Mouse (Mus musculus): Measurements from ENCODE around the gene Col8a1. TPM values are rescaled to one million over a fixed set of nuclear protein-coding genes. Genes with fewer than 3 reads are reported as not detected.

The Col8a1 gene
- 1 to 10 TPM; 1.6 to 1.8 TPM for total RNA-seq (2021)
- long read RNA-seq, experiment 1, result 0 reads
- long read RNA-seq, experiment 2, result 0 reads

DNA sequence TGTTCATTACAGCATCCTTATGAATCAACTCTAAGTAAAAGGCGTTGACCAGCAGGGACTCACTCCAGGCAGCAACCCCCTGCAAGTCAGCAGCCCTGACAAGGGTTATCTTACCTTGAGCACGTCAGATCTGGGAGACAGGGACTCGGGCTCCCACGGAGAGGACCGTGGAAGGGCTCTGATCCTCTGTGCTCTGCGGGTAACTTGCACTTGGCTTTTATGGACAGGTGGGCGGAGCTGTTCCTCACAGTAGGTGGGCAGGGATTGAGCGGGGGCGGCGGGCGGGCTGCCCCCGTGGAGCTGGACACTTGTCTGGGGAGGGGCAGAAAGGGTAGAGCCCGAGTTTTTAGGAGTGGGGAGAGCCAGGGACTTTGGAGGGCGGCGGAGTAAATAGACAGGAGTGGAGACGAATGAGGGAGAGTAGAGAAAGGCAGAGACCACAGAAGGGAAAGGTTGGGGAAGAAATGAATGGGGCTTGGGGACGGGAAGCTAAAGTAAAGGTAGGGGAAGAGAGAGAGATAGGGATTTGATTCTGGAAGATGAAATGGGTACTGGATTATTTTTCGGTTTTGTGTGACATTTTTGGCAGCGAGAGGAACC is at the start of gene Col8a1:
TSS of gene Col8a1 (minus strand) at position 212 of the 600 bp plus-strand sequence.
- DNase-seq (ENCODE audit: low spot score in 2 of 2), result peak; percentile 8 to 21

DNA sequence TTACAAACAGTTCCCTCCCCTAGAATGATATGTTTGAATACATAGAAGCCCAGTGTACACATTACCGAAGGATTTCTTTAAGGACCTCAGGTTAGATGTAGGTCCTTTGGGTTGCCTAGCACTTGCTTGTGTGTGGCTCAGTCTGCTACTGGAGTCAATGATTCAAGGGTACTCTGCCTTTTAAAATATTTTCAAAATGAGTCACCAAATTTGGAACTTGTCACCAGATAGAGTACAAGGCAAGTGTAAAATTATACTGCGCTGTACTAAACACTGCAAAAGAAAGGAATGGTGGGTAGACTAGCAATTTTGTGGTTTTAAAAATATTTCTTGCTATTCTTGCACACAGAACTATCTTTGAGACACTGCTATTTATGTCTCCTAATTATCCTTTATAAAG is 47.3 kb upstream of the Col8a1 start:
- no peak for DNase-seq (ENCODE audit: low spot score in 2 of 2)

DNA sequence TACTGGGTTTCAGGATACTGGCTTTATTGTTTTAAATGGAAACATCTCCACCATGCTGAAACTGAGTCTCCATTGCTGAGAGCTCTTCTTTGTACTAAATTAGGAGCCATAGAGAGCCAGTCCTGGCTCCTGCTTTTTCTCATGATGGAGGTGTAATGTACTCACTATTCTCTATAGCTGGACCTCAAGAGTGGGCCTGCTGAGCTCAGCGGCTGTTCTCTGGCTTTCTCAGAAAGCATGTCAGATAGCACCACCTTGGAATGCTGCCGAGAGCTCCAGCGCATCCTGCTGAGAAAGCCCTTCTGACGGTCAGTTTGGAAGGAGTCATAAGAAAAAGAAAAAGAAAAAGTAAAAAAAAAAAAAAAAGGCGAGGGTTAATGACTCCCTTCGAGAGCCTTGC is 41.8 kb upstream of the Col8a1 start:
- DNase-seq (ENCODE audit: low spot score in 2 of 2), result no peak

DNA sequence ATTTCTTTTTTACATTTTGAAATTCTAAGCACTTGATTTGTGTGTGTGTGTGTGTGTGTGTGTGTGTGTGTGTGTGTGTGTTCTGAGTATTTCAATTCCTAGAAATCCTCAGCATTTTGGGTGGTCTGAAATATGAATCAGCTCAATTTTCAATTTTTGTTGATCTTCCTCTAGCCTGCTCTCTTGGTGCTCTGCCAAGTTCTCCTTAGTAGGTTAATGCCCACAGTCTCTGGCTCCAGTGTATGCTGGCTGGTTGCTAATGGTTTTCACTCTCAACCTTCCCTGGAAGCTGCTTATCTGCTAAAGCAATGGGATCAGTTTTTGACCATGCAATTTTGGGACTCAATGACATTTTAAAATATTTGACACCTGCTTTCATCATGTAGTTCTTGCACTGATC is 24.5 kb upstream of the Col8a1 start:
- DNase-seq (ENCODE audit: low spot score in 2 of 2), result no peak

DNA sequence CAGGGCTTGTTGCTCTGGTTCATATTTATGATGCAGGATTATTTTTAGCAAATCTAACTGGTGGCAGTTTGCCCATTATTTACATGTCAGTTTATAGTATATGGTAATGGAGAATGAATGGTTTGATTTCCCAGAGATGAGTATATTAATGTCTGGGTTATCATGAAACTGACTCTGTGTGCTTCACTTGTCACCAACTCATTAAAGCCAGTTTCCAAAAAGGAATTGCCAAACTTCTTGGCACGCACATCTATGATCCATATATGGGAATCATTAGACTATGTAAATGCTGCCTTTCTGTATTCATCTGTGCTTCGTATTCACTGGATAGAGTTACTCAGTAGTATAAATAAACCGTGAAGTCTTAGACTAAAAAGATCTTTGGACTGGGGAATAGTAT is 11.1 kb upstream of the Col8a1 start:
- no peak for DNase-seq (ENCODE audit: low spot score in 2 of 2)

DNA sequence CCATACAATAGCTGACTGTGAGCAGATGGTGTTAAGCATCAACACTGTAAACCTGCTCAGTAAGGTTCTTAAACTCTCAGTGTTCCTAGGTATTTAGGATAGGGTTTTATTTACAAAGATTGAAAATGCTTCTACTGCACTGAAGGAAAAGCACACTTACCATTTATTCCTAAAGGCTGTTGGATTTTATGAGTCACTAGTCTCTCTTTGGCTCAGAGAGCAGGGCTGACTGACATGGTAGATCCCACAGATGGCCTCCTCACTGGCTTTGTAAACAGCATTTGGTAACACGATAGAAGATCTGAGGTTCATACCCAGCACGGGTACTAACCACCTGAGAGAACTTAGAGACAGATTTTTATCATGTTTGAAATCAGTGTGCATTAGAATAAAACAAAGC is 5.3 kb upstream of the Col8a1 start:
- no peak for DNase-seq (ENCODE audit: low spot score in 2 of 2)

DNA sequence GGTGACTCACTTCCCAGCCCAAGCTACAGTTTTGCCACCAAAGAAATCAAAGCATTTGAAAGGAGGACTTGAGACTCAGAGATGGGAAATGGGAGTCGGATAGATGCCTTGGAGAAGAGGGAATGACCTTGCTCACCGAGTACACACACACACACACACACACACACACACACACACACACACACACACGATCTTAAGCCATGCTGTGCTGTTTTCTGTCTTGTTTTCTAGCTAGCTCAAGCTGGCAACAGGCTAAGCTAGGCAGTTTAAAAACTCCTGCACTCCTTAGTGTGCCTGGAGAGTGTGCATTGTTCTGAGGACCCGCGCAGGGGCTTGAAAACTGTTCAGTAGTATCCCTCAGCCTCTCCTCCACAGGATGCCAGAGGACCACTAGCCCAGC is 1.2 kb upstream of the Col8a1 start:
- DNase-seq (ENCODE audit: low spot score in 2 of 2), result peak in 1 of 2 experiments; percentile 10

DNA sequence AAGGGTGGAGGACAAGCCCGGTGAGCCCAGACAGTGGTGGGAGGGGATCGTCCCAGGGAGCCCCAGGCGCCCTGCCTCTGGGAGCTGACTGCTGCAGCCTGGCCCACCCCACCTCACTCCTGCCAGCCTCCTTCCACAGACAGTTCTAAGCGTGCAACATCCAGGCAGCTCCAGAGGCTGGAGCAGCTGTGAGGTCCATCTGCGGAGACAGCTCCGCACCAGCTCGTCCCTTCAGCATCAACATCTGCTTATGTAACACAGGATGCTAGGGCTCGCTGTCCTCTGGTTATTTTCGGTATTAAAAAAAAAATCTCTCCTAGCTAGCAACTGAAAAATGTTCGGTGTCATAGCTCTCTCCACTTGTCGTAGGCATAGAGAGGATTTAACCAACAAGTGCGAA is 704 bp upstream of the Col8a1 start:
- DNase-seq (ENCODE audit: low spot score in 2 of 2), result peak; percentile 51 to 59

DNA sequence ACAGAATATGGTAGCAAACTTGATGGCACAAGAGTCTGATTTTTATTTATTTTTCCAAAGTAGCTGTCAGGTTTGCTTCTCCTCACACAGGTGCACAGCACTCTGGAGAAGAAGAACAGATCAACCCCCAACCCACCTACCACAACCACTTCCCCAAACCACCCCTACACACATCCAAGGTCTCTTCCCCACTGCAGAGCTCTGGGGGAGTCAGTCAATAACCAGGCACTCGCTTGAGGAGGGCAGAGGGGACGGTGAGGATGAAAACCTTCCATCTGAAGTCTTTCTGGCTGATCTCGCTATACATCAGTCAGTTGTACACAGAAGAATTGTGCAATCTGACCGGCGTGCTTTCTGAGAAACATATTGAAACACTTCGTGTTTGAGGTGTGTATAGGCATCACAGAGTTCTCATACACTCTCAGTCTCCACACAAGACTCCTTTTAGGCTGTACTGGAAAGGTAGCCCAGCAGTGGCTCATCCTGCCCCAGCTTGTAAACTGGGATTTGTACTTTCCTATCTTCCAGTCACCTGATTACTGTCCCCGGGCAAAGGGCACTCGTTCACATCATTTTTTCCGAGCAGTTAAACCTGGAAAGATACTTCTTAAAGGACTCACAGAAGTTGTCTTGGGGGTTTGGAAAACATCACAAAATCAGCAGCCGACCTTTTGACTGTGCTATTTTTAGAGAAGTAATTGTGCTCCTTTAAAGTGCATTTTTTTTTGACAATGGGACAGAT is 827 bp downstream of the Col8a1 start:
- DNase-seq (ENCODE audit: low spot score in 2 of 2), result no peak

DNA sequence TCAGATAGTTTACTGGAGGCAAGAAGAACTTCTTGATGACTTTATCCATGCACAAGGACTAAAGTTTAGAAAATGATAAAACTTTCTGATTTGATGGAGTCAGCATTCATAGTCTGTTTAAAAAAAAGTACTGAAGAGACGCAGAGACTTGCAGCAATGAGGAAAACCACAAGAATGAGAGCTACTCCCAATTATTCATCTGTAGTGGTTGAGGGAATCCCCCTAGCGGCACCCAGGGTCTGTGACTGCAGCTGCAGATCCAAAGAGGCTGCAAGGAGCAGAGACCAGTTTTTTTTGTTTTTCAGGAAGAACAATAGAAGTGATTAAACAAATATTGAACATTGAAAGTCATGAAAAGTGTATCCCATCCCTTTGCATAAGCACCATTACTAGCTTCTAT is 4.0 kb downstream of the Col8a1 start:
- DNase-seq (ENCODE audit: low spot score in 2 of 2), result no peak

DNA sequence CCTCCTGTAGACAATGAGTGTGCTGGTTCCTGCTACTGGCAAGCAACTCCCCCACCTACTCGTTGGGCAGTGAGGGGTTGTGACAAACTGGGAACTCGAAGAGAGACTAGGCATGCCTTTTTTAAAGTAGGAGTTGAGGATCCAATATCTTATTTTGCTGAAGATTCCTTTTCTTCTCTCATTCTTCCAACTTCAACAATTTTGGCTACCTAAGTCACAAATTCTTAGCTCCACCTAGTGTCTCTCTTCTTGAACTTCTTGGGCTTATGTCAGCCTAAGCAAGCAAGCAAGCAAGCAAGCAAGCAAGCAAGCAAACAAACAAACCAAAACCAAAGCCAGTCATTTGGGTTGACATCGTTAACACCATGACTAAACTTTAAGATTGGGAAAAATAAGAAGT is 6.4 kb downstream of the Col8a1 start:
- DNase-seq (ENCODE audit: low spot score in 2 of 2), result peak in 1 of 2 experiments; percentile 12

DNA sequence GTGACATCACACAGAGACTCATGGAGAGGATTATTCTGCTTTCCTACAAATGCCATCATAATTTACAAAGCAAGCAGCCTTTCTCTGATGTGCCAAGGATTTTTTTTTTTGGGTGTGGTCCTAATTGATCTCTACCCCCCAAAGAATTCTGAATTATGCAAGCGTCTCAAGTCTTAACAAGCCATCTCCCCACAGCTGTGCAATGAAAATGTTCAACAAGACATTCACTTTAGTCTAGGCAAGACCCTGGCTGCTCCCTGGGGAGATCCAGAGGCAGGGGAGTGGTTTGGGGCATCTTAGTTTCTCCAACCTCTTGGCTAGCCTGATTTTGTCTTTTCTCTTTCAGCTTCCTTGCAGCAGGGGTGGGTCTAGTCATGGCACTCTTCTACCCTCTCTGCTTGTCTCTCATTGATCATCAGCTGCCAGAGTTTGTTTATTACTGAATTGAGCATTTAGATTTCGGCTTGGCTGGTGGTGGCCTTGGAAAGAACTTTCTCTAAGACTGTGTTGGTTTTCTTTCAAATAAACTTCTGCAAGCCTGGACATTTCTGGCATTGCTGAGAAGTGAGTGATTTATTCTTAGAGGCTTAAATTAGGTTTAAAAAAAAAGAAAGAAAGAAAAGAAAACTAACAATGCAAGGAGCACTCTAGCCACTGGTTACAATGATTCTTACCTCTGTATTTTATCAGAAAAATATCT is 7.0 kb downstream of the Col8a1 start:
- no peak for DNase-seq (ENCODE audit: low spot score in 2 of 2)

DNA sequence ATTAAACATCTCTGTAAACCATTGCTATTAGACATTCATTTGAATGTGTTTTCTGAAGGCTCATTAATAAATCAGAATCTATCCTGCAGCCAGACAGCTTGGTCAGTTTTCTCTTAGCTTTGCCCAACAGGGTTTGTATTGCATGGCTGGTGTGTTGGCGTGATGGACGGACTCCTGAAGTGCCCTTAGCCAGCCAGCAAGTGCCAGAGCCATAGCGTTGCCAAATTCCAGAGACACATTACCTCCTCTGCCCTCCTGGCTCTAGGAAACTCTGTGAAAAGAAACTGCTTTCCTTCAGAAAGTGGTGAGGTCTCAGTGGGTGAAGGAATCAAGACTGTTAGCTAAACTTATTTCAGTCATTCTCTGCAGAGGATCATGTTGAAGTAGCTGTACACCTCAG is 14.4 kb downstream of the Col8a1 start:
- DNase-seq (ENCODE audit: low spot score in 2 of 2), result no peak

DNA sequence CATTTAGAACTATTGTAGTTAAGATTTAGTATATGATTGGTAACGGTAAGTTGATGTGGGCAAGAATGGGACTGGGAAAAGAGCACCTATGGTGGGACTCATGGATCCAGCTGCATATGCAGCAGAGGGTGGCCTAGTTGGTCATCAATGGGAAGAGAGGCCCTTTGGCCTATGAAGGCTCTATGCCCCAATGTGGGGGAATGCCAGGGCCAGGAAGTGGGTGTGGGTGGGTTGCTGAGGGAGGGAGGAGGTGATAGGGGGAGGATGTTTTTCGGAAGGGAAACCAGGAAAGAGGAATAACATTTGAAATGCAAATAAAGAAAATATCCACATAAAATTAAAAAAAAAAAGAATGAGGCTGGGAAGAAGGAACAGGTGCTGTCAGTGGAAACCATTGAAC is 19.6 kb downstream of the Col8a1 start:
- DNase-seq (ENCODE audit: low spot score in 2 of 2), result no peak

DNA sequence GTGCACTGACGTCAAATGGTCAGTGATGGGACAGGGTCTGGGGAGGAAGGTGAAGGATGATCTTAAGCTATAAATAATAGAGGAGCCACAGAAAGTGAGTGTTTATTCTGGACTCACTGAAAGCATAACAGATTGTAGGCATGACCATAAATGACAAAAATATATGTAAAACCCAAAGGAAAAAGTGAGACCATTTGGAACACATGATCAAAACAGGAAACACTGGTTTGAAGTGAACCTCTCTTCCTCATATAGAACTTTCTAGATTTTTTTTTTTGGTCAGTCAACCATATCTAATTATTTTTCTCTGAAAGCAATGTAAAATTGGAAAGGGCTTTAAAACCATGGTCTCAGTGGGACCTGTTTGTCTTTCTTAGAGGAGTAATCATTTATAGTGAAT is 21.0 kb downstream of the Col8a1 start:
- no peak for DNase-seq (ENCODE audit: low spot score in 2 of 2)

DNA sequence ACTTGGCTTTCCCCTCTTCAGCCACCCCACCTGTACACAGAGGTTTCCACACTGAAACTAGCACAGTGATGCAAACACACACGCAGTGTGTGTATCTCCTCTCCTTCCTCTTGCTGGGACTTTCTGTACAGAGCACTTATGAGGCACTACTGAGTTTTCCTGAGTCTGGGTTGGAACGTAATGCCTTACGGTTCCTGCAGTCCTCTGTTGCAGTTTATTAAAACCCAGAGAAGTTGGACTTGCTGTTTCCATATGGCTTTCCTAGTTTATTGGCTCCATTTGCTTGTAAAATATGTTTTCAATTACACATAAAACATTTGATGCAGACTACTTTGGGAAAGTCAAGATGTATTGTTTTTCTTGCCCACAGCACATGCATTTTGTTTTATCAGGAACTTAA is 21.4 kb downstream of the Col8a1 start:
- no peak for DNase-seq (ENCODE audit: low spot score in 2 of 2)

DNA sequence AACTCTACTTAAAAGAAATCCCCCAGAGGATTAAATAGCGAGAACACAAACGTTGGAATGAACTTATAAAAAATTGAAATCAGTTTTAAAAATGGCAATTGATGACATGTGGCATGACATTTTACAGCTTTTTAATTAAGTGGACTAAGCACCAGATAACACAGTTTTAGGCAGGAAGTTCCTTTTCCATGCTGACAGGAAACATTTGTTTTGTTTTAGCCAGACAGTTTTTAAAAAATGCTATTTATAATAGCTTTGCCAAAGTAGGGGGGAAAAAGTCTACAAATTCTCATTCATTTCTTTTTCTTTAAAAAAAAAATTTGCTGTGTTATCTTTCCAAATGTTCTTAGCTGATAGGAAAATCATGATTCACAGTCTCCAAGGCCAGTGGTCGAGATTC is 29.6 kb downstream of the Col8a1 start:
- no peak for DNase-seq (ENCODE audit: low spot score in 2 of 2)

DNA sequence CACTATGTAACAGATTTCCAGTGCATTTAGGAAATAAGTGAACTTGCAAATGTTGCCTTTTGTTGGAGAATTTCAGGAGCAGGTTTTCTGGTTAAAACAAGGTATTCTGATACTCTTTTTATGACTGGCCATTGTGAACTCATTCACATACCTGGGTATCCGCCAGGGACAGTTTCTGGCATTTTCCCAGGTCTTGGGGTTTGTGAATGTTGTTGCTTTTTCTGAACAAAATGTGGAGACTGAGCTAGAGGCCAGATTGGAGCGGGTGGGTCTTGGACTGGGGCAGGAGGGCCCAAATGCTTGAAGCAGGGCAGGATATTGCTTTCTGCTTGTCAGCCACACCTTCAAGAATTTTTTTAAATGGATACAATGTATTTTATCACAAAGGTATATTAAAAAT is 35.6 kb downstream of the Col8a1 start:
- DNase-seq (ENCODE audit: low spot score in 2 of 2), result no peak

DNA sequence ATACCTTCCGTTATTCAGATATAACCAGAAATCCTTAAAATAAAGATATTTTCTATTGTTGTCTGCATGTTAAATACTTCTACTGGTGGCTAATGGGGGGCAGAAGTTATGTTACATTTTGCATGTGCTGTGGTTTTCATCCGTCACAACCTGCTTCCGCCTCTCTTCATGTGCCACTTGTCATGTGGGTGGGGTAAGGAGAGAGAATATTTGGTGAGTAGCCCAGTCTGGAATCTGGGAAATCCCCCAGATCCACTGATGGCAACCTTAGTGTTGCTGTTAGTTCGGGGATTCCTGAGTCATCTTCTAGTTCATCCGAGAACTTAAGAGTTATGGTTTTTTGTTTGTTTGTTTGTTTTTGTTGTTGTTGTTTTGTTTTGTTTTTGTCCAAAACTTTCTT is 55.8 kb downstream of the Col8a1 start:
- no peak for DNase-seq (ENCODE audit: low spot score in 2 of 2)

DNA sequence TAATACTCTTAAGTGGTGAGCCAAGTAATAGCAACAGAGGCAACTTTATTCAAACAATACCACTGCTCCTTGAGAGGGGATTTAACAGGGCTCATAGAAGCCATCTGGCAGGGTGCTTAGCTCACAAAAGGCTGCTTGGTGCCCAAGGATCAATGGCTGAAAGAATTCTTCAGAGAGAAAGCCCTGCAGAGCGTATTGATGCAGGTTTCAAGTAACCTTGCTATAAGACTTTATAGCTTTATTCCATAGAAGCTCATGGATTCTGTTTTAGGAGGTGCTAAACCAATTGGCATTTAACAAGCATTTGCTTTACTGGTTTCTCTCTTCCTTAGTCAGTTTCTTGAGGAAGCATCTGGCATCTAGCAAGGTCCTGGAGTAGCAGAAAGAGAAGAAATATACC is 59.8 kb downstream of the Col8a1 start:
- no peak for DNase-seq (ENCODE audit: low spot score in 2 of 2)

DNA sequence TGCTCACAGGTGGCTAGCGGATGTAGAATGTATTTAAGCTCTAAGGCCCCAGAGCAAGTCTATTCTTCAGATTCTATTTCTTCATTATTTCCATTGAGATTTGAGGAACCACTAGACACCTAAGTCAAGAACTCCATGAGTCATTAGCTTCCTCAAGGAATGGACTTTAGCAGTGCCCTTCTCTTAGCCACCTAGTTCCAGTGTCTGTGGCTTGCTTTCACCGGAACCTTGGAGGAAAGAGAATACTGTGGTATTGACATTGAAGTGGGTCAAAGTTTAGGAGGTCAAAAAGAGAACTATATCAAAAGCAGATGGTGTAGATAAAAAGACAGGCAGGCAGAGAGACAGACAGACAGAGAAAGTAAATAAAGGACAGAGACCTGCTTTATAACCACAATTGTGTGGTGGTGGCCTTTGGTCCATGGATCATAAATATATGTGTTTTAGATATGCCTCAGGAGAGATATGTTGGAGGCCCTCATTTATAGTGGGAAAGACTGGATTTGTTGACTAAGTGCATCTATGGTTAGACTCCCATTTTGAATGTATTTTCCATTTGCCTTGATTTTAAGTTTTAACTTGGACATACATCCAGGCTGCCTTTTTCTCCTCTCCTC is 60.5 kb downstream of the Col8a1 start:
- no peak for DNase-seq (ENCODE audit: low spot score in 2 of 2)

DNA sequence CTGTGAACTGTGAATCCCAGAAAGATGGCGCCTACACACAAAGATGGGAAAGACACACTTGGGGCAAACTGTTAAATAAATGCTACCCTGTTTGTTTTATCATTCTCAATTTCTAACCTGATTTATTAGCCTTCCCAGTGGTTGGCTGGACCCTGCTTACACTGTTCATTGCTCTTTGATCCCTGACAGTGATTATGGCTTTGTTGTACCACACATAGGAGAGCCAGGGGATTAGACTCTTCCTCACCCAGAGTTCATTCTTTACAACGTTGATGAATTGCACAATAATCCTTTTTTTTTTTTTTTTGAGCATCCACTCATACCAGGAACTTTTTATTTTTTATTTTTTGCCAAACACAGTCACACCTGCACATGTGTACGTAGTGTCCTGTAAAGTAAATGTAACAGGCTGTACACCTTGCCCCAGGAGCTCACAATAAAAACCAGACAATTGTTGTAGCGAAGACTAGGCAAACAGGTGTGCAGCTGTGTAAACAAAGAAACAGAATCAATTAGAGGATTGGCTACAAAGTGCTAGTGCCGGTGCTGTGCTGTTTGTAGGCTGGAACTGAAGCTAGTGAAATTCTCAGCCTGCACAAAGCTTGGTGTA is 68.6 kb downstream of the Col8a1 start:
- DNase-seq (ENCODE audit: low spot score in 2 of 2), result no peak
